Mouse (Mus musculus): ENCODE data around the gene Stt3a. TPM values are rescaled to one million over a fixed set of nuclear protein-coding genes. Genes with fewer than 3 reads are reported as not detected.

Stt3a gene
- polyA plus RNA-seq, 1 experiment from 2014 or later = 104 TPM

Other genes with a start within 250 kb of the Stt3a start
- not detected in 2 replicates for gene Gm5615, start 225.7 kb downstream of the Stt3a start, polyA plus RNA-seq (2015; fragmentation: Nextera tagmentation; extraction: Ambion mirVana)
- gene Gm17689, start 185.0 kb downstream of the Stt3a start, polyA plus RNA-seq (2015; fragmentation: Nextera tagmentation; extraction: Ambion mirVana) = not detected in 2 replicates
- gene A630095E13Rik, start 124.3 kb downstream of the Stt3a start, polyA plus RNA-seq (2015; fragmentation: Nextera tagmentation; extraction: Ambion mirVana) = not detected in 2 replicates
- not detected in 2 replicates for gene Acrv1, start 74.5 kb downstream of the Stt3a start, polyA plus RNA-seq (2015; fragmentation: Nextera tagmentation; extraction: Ambion mirVana)
- gene Chek1, start 40.6 kb downstream of the Stt3a start, polyA plus RNA-seq (2015; fragmentation: Nextera tagmentation; extraction: Ambion mirVana) = 13.6 and 18.5 TPM in 2 replicates
- gene Ei24, start 29.7 kb upstream of the Stt3a start, polyA plus RNA-seq (2015; fragmentation: Nextera tagmentation; extraction: Ambion mirVana) = 125 TPM in 2 replicates
- gene Fez1, start 54.2 kb upstream of the Stt3a start, polyA plus RNA-seq (2015; fragmentation: Nextera tagmentation; extraction: Ambion mirVana) = 715 and 751 TPM in 2 replicates

Data from forebrain, embryonic 16.5 days (tissue).